ENCODE assay signal across 8 mouse cellular contexts in genomic region chrX:85775879-85776543, GRCm38 (mm10). TPM values are rescaled to one million over a fixed set of nuclear protein-coding genes. Genes with fewer than 3 reads are reported as not detected.
DNase-seq lines count a peak whose midpoint lies in the region; ATAC-seq and TF ChIP-seq lines count a peak whose summit lies in the region.

No protein-coding gene starts in this region.

- H3K4me1 ChIP-seq in kidney, postnatal 0 days (replicated peaks; ENCODE audit: insufficient read depth, low read length): no peaks in the 10 kb centered on the region
- H3K4me1 ChIP-seq in G1E (ENCODE audit: insufficient read depth, low read depth, low read length): peaks cover 3% of the 10 kb centered on the region
- no peaks in the 10 kb centered on the region for H3K4me1 ChIP-seq in liver, embryonic 15.5 days (replicated peaks)
- peaks cover 3% of the 10 kb centered on the region; the same call in 1 of the 2 replicates for H3K4me1 ChIP-seq in small intestine, adult 2 months (ENCODE audit: control insufficient read depth, insufficient read depth, insufficient read length, low read length)

- H3K27ac ChIP-seq in kidney, postnatal 0 days: peak overlapping the region; percentile 68; the same call in 1 of the 2 replicates
- peak overlapping the region; percentile 72 for H3K27ac ChIP-seq in liver, embryonic 15.5 days (replicated peaks)
- peak overlapping the region; percentile 89 for H3K27ac ChIP-seq in small intestine, adult 2 months (ENCODE audit: insufficient read depth, low read depth, low read length)

- ATAC-seq in kidney, postnatal 0 days (replicated peaks; ENCODE audit: low FRiP score, low read depth): no peak
- no peak for ATAC-seq in G1E (ENCODE audit: extremely low read depth, insufficient number of reproducible peaks, low FRiP score, poor library complexity, severe bottlenecking)
- ATAC-seq in liver, embryonic 15.5 days (ENCODE audit: insufficient read depth): peak; percentile 24

- peak overlapping the region; percentile 63 for H3K4me2 ChIP-seq in kidney, postnatal 0 days (ENCODE audit: low read length)
- peak overlapping the region; percentile 78 for H3K4me2 ChIP-seq in liver, embryonic 15.5 days

- DNase-seq in kidney, postnatal 0 days (ENCODE audit: low spot score): peak; percentile 2
- DNase-seq in kidney, postnatal 10 days: no peak
- peak; percentile 1 for DNase-seq in G1E (ENCODE audit: low spot score)
- peak; percentile 31 for DNase-seq in c-Kit-positive CD71-positive TER-119-positive erythroid progenitor cells, embryonic 14.5 days (ENCODE audit: low spot score)
- peak; percentile 1 to 11 for DNase-seq in heart, postnatal 14 days
- no peak for DNase-seq in cerebellum, postnatal 14 days

- 31% methylated on average over 22 of the region's 22 CpGs for WGBS in kidney, postnatal 0 days
- WGBS in liver, embryonic 15.5 days (ENCODE audit: insufficient replicate concordance): 17% methylated on average over 22 of the region's 22 CpGs
- 15% methylated on average over 22 of the region's 22 CpGs for WGBS in small intestine, adult 2 months

- intact Hi-C loops in heart, postnatal 14 days (cut with DNase I): loop anchor here (10.0 kb wide), 1 partner anchor 99 kb away; the partner anchor contains the start of gene 5430427O19Rik

- no peaks in the 10 kb centered on the region for H3K36me3 ChIP-seq in kidney, postnatal 0 days (ENCODE audit: insufficient read depth, low read length)
- H3K36me3 ChIP-seq in G1E (replicated peaks): no peaks in the 10 kb centered on the region
- no peaks in the 10 kb centered on the region for H3K36me3 ChIP-seq in liver, embryonic 15.5 days (replicated peaks)
- H3K36me3 ChIP-seq in small intestine, adult 2 months (ENCODE audit: control insufficient read depth, insufficient read depth, low read length): no peaks in the 10 kb centered on the region

- peak overlapping the region; percentile 60 for H3K9ac ChIP-seq in kidney, postnatal 0 days (ENCODE audit: low read depth, low read length)
- peak overlapping the region; percentile 60 for H3K9ac ChIP-seq in liver, embryonic 15.5 days

- TF ChIP-seq CTCF in kidney, postnatal 0 days (IDR thresholded peaks at IDR 0.05; ENCODE audit: low read depth): no peak
- TF ChIP-seq CTCF in G1E (IDR thresholded peaks at IDR 0.05; ENCODE audit: low read depth, low read length): no peak
- no peak for TF ChIP-seq CTCF in small intestine, adult 2 months (IDR thresholded peaks at IDR 0.05; ENCODE audit: extremely low read depth, insufficient read length, insufficient replicate concordance, low read depth, low read length)

- H3K9me3 ChIP-seq in kidney, postnatal 0 days (replicated peaks; ENCODE audit: low read length): no peaks in the 10 kb centered on the region
- no peaks in the 10 kb centered on the region for H3K9me3 ChIP-seq in G1E (replicated peaks)
- H3K9me3 ChIP-seq in liver, embryonic 15.5 days (replicated peaks): no peaks in the 10 kb centered on the region

- peak overlapping the region; percentile 47 for H3K4me3 ChIP-seq in kidney, postnatal 0 days (replicated peaks; ENCODE audit: low read depth, low read length)
- H3K4me3 ChIP-seq in G1E (ENCODE audit: low read depth, low read length): peak overlapping the region; percentile 74
- H3K4me3 ChIP-seq in liver, embryonic 15.5 days (replicated peaks): peak overlapping the region; percentile 67
- H3K4me3 ChIP-seq in small intestine, adult 2 months (ENCODE audit: low read depth, low read length): peak overlapping the region; percentile 99

- no peak for TF ChIP-seq POLR2A in small intestine, adult 2 months (IDR thresholded peaks at IDR 0.05; ENCODE audit: low read depth, low read length)

- H3K27me3 ChIP-seq in kidney, postnatal 0 days (ENCODE audit: insufficient read depth, low read length): no peaks in the 10 kb centered on the region
- H3K27me3 ChIP-seq in G1E (ENCODE audit: insufficient read depth, low read length): no peaks in the 10 kb centered on the region
- no peaks in the 10 kb centered on the region for H3K27me3 ChIP-seq in liver, embryonic 15.5 days
- no peaks in the 10 kb centered on the region for H3K27me3 ChIP-seq in small intestine, adult 2 months (ENCODE audit: control insufficient read depth, insufficient read depth, low read length)

RNA-seq across cellular contexts. Expression of gene Gk, which starts 0.6 kb away (rescaled TPM):
- 55.6 and 59.5 TPM in 2 replicates for polyA plus RNA-seq in kidney, postnatal 0 days (2015; fragmentation: Nextera tagmentation; extraction: Ambion mirVana)
- total RNA-seq in G1E (2014; fragmentation: Nextera tagmentation) (19.6 and 31.8 TPM in 2 replicates), G1E (2017) (17.3 and 17.6 TPM in 2 replicates)
- polyA plus RNA-seq in G1E (2012): 0.90 and 1.0 TPM in 2 replicates
- 10 to 100 TPM; 24.9 to 34.1 TPM for total RNA-seq in heart, postnatal 14 days (2021)
- 9.4 and 12.2 TPM in 2 replicates for polyA plus RNA-seq in liver, embryonic 15.5 days (2015; fragmentation: Nextera tagmentation; extraction: Ambion mirVana)
- polyA plus RNA-seq in small intestine, adult 2 months (2012; rRNA removed): 1.8 and 11.9 TPM in 2 replicates

Comparison
In these comparisons a context has a peak if more than half of its experiments do, and no peak if none do; other contexts are left out.
1. DNase-seq: peak in kidney, postnatal 0 days (single experiment), G1E (single experiment), c-Kit-positive CD71-positive TER-119-positive erythroid progenitor cells, embryonic 14.5 days (single experiment) and heart, postnatal 14 days (2 of 2); none in kidney, postnatal 10 days (single experiment) and cerebellum, postnatal 14 days (0 of 2).
2. H3K4me3 ChIP-seq: peak in every context shown above with its lines; median percentile 99 in small intestine, adult 2 months; 74 in G1E; 67 in liver, embryonic 15.5 days; 47 in kidney, postnatal 0 days.
3. Peak in every context shown above with its lines, with median percentiles within 50 percentile points of each other: H3K27ac ChIP-seq.